Mouse (Mus musculus) embryonic fibroblast, embryonic 13.5 days (primary cell): ENCODE measurements around the gene Cacna1h.

Source experiments
- CTCF ChIP-seq: IDR thresholded peaks from 2 replicates; pipeline ENCODE4 v1.5.1; 2011; ENCODE audit warnings: mild to moderate bottlenecking, control low read depth, low read length, moderate library complexity, borderline replicate concordance; ENCODE audit not compliant: insufficient read depth
- POLR2A ChIP-seq: IDR thresholded peaks from 2 replicates; pipeline ENCODE4 v1.6.1; 2011; ENCODE audit warnings: low read depth, mild to moderate bottlenecking, control low read depth, low read length, moderate library complexity

DNA sequence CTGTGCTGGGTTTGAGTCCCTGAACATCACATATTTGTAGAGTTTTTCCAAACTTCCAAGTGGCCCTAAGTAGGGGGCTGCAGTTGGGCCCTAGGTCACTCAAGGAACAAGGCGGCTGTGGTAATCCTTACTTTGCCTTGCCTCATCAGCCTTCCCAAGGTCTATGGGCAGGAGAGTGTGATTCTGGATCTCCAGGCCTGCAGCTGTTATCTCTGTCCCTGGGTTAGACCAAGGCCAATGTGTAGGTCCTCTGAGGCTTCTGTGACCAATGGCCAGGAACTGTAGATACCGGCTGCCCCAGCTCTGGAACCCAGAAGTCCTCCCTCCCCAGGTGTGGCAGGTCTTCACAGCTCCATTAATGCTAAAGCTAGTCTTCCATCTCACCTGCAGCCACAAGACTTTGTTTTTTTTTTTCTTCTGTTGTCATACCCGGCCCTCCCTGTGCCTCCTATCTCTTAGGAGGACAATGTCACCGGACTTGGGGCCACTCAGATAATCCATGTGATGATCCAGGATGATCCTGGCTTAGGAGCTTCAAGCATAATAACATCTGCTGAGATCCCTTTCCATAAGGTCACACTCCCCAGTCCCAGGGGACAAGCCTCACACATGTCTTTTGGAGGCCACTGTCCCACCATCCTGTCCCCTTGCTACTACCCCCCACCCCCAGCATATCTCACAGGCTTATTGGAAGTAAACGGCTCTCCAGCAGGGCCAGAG, 18.8 kb upstream of the Cacna1h start:
- TF ChIP-seq POLR2A = no peak
- no peak for TF ChIP-seq CTCF
